Mouse (Mus musculus): ENCODE data around the gene Sp6. TPM values are rescaled to one million over a fixed set of nuclear protein-coding genes. Genes with fewer than 3 reads are reported as not detected.

Gene Sp6
- 0.12 and 0.41 TPM in 2 replicates for polyA plus RNA-seq (2015; fragmentation: Nextera tagmentation; extraction: Ambion mirVana)

GRCm38 (mm10) chr11:97013121-97013670 lies at the start of gene Sp6:
Gene Sp6 (plus strand): TSS chr11:97013394.

GRCm38 (mm10) chr11:96982859-96983258 lies 30.3 kb upstream of the Sp6 start, which contains the start of gene Sp2:
Gene Sp2 (minus strand): TSS chr11:96982959.

DNA sequence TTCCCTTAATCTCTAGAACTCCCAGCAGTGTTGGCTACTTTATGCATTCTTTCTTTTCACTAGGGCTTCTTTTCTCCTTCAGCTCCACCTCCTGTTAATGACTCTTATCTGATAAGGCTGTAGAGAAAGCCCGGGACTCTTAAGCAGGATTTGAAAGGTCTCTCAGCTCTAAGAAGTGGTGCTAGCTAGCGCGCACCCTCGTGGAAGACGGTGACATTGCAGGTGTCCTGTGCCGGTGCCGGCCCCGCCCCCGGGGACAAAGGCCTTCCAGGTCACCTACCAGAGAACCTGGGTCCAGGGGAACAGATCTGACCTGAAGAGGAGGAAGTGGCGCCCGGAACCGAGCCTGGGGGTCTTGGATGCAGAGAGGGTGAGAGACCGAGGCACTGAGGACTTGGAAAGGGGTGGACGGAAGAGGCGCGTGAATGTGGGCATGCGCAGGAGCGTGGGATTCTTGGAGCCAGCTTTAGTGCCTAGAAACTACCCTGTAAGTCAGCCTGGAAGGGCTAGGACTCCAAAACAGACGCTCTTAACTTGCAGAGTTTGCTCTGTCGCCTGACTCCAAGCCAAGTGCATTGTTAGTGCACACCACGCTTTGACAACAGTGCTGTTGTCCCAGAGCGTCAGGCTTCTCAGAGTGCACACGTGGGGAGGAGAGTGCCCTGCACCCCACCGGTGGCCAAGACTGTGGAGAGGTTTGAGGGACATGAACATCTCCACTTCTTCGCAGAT lies 16.7 kb downstream of the Sp6 start, which contains the start of gene Scrn2:
Gene Scrn2 (plus strand): TSS at position 253 of the 732 bp plus-strand sequence.

GRCm38 (mm10) chr11:97041022-97041899 lies 28.1 kb downstream of the Sp6 start, which contains the start of the genes Lrrc46 and Mrpl10:
Gene Lrrc46 (minus strand): TSS chr11:97041407.
Gene Mrpl10 (plus strand): TSS chr11:97041560.

GRCm38 (mm10) chr11:97050216-97050943 lies 37.2 kb downstream of the Sp6 start, which contains the start of gene Osbpl7:
Gene Osbpl7 (plus strand): TSS chr11:97050628.

Small RNA genes lying within 50 kb of the gene (microRNA-seq; reads per million reads assigned to microRNA genes)
- gene Mir8103, result 0 to 0.61 reads per million in 2 experiments

Other genes with a start within 250 kb of the Sp6 start
- 7.6 and 8.6 TPM in 2 replicates for gene Snx11, start 235.8 kb upstream of the Sp6 start, polyA plus RNA-seq (2015; fragmentation: Nextera tagmentation; extraction: Ambion mirVana)
- gene Cbx1, start 224.3 kb upstream of the Sp6 start, polyA plus RNA-seq (2015; fragmentation: Nextera tagmentation; extraction: Ambion mirVana), result 36.4 and 38.9 TPM in 2 replicates
- 92.9 and 93.4 TPM in 2 replicates for gene Nfe2l1, start 183.4 kb upstream of the Sp6 start, polyA plus RNA-seq (2015; fragmentation: Nextera tagmentation; extraction: Ambion mirVana)
- 160 and 192 TPM in 2 replicates for gene Copz2, start 163.5 kb upstream of the Sp6 start, polyA plus RNA-seq (2015; fragmentation: Nextera tagmentation; extraction: Ambion mirVana)
- gene Cdk5rap3, start 96.9 kb upstream of the Sp6 start, polyA plus RNA-seq (2015; fragmentation: Nextera tagmentation; extraction: Ambion mirVana), result 39.5 and 46.3 TPM in 2 replicates
- gene Prr15l, start 85.3 kb upstream of the Sp6 start, polyA plus RNA-seq (2015; fragmentation: Nextera tagmentation; extraction: Ambion mirVana), result 0.18 TPM in 1 of 2 replicates, not detected in the other
- 14.3 and 16.0 TPM in 2 replicates for gene Pnpo, start 69.4 kb upstream of the Sp6 start, polyA plus RNA-seq (2015; fragmentation: Nextera tagmentation; extraction: Ambion mirVana)
- 8.1 and 10.1 TPM in 2 replicates for gene Sp2, start 30.4 kb upstream of the Sp6 start, polyA plus RNA-seq (2015; fragmentation: Nextera tagmentation; extraction: Ambion mirVana)
- 10.1 and 11.1 TPM in 2 replicates for gene Scrn2, start 16.5 kb downstream of the Sp6 start, polyA plus RNA-seq (2015; fragmentation: Nextera tagmentation; extraction: Ambion mirVana)
- gene Lrrc46, start 28.0 kb downstream of the Sp6 start, polyA plus RNA-seq (2015; fragmentation: Nextera tagmentation; extraction: Ambion mirVana), result 0.16 and 0.50 TPM in 2 replicates
- 64.1 and 67.5 TPM in 2 replicates for gene Mrpl10, start 28.2 kb downstream of the Sp6 start, polyA plus RNA-seq (2015; fragmentation: Nextera tagmentation; extraction: Ambion mirVana)
- gene Osbpl7, start 37.2 kb downstream of the Sp6 start, polyA plus RNA-seq (2015; fragmentation: Nextera tagmentation; extraction: Ambion mirVana), result 2.8 and 3.6 TPM in 2 replicates
- gene Tbx21, start 101.9 kb downstream of the Sp6 start, polyA plus RNA-seq (2015; fragmentation: Nextera tagmentation; extraction: Ambion mirVana), result 0.54 and 0.55 TPM in 2 replicates
- gene Tbkbp1, start 138.1 kb downstream of the Sp6 start, polyA plus RNA-seq (2015; fragmentation: Nextera tagmentation; extraction: Ambion mirVana), result 2.8 and 3.7 TPM in 2 replicates
- 15.3 and 15.6 TPM in 2 replicates for gene Kpnb1, start 174.5 kb downstream of the Sp6 start, polyA plus RNA-seq (2015; fragmentation: Nextera tagmentation; extraction: Ambion mirVana)